Mouse (Mus musculus) C2C12 (cell line): ENCODE results near the gene Tyw1. TPM values are rescaled to one million over a fixed set of nuclear protein-coding genes. Genes with fewer than 3 reads are reported as not detected.

Experiments used
- H3K27me3 ChIP-seq: one replicate; pipeline ENCODE4 v1.6.1; 2011; ENCODE audit not compliant: control insufficient read depth, insufficient read depth, insufficient read length
- H3K36me3 ChIP-seq: one replicate; pipeline ENCODE4 v1.6.1; 2011; ENCODE audit not compliant: control insufficient read depth, insufficient read depth
- H3K4me3 ChIP-seq: one replicate; pipeline ENCODE4 v1.5.1; 2011; ENCODE audit warnings: mild to moderate bottlenecking, control low read depth; ENCODE audit not compliant: poor library complexity, insufficient read depth, severe bottlenecking
- H3K79me2 ChIP-seq: one replicate; pipeline ENCODE4 v1.6.1; 2011; ENCODE audit not compliant: control insufficient read depth, insufficient read depth
- H3K79me3 ChIP-seq: one replicate; pipeline ENCODE4 v1.6.1; 2011; ENCODE audit warnings: low read depth, control low read depth
- H3ac ChIP-seq: one replicate; pipeline ENCODE3; 2011; ENCODE audit warnings: low read depth; ENCODE audit not compliant: control insufficient read depth, insufficient read length
- CEBPB ChIP-seq: IDR thresholded peaks from one replicate; pipeline ENCODE4 v1.6.1; 2011; ENCODE audit warnings: low read depth, mild to moderate bottlenecking, control low read depth, moderate library complexity
- CTCF ChIP-seq: IDR thresholded peaks from one replicate; pipeline ENCODE4 v1.5.1; 2011; ENCODE audit not compliant: control insufficient read depth, insufficient read depth, insufficient read length
- FOSL1 ChIP-seq: IDR thresholded peaks from one replicate; pipeline ENCODE4 v1.8.0; 2011; ENCODE audit warnings: mild to moderate bottlenecking, low read length; ENCODE audit not compliant: poor library complexity, insufficient read depth, severe bottlenecking
- MAX ChIP-seq: IDR thresholded peaks from one replicate; pipeline ENCODE4 v1.6.1; 2011; ENCODE audit warnings: mild to moderate bottlenecking, control low read depth
- MYOD1 ChIP-seq: IDR thresholded peaks from one replicate; pipeline ENCODE4 v1.6.1; 2011; ENCODE audit warnings: low read depth; ENCODE audit not compliant: control insufficient read depth, insufficient read length
- MYOG ChIP-seq: IDR thresholded peaks from one replicate; pipeline ENCODE4 v1.6.1; 2011; ENCODE audit not compliant: control insufficient read depth, insufficient read length; ENCODE audit errors: extremely low read depth
- USF1 ChIP-seq: IDR thresholded peaks from one replicate; pipeline ENCODE4 v1.6.1; 2011; ENCODE audit warnings: low read depth, mild to moderate bottlenecking, control low read depth, moderate library complexity
- polyA plus RNA-seq: library from polyadenylated mRNA; unstranded; fragments of >200 nt; fragmentation: generic; extraction: Trizol; gene quantifications from one replicate; pipeline ENCODE4 v1.2.1, GENCODE M21; 2012; ENCODE audit warnings: missing spikeins

The Tyw1 gene
- polyA plus RNA-seq, 1 experiment, result 24.2 TPM

GRCm38 (mm10) chr5:130288106-130288505 lies 32.7 kb downstream of the Tyw1 start:
- TF ChIP-seq MAX, result no peak
- no peak for TF ChIP-seq USF1
- TF ChIP-seq CEBPB, result no peak
- no peak for TF ChIP-seq MYOG
- TF ChIP-seq MYOD1, result no peak
- TF ChIP-seq FOSL1, result no peak
- TF ChIP-seq CTCF, result no peak
- Histone ChIP-seq H3K4me3 (no peak overlapping the region), H3K36me3 (peaks cover 25% of the 10 kb centered on the region), H3K79me3 (no peaks in the 10 kb centered on the region), H3K27me3 (no peaks in the 10 kb centered on the region), H3K79me2 (no peaks in the 10 kb centered on the region), H3ac (no peak overlapping the region)

- H3ac ChIP-seq, result no peak overlapping the region
- H3K36me3 ChIP-seq, result peaks cover 13% of the 10 kb centered on the region
- no peaks in the 10 kb centered on the region for H3K79me2 ChIP-seq
- H3K27me3 ChIP-seq, result no peaks in the 10 kb centered on the region
- H3K4me3 ChIP-seq, result no peak overlapping the region
- no peaks in the 10 kb centered on the region for H3K79me3 ChIP-seq
- TF ChIP-seq CEBPB (no peak), USF1 (no peak), MYOG (no peak), CTCF (no peak), MYOD1 (no peak), MAX (no peak)
Measured at GRCm38 (mm10) chr5:130290242-130290641, 34.8 kb downstream of the Tyw1 start.

- H3ac ChIP-seq, result no peak overlapping the region
- no peaks in the 10 kb centered on the region for H3K27me3 ChIP-seq
- H3K79me2 ChIP-seq, result no peaks in the 10 kb centered on the region
- no peak for TF ChIP-seq USF1
- TF ChIP-seq MYOG, result no peak
- no peak for TF ChIP-seq CTCF
- no peak for TF ChIP-seq MYOD1
- TF ChIP-seq FOSL1, result no peak
- TF ChIP-seq MAX, result no peak
- no peak for TF ChIP-seq CEBPB
- peaks cover 13% of the 10 kb centered on the region for H3K36me3 ChIP-seq
- H3K79me3 ChIP-seq, result no peaks in the 10 kb centered on the region
- H3K4me3 ChIP-seq, result no peak overlapping the region
Measured at GRCm38 (mm10) chr5:130290775-130291174, 35.4 kb downstream of the Tyw1 start.

GRCm38 (mm10) chr5:130292976-130293375 lies 37.6 kb downstream of the Tyw1 start:
- Histone ChIP-seq H3K79me2 (no peaks in the 10 kb centered on the region), H3K27me3 (no peaks in the 10 kb centered on the region), H3K79me3 (no peaks in the 10 kb centered on the region), H3ac (no peak overlapping the region), H3K36me3 (peaks cover 19% of the 10 kb centered on the region), H3K4me3 (no peak overlapping the region)
- no peak for TF ChIP-seq CEBPB
- no peak for TF ChIP-seq MYOD1
- no peak for TF ChIP-seq MYOG

- no peak overlapping the region for H3ac ChIP-seq
- no peak overlapping the region for H3K4me3 ChIP-seq
- H3K79me3 ChIP-seq, result no peaks in the 10 kb centered on the region
- peaks cover 28% of the 10 kb centered on the region for H3K36me3 ChIP-seq
- H3K27me3 ChIP-seq, result no peaks in the 10 kb centered on the region
- no peaks in the 10 kb centered on the region for H3K79me2 ChIP-seq
- TF ChIP-seq FOSL1, result no peak
- no peak for TF ChIP-seq USF1
- TF ChIP-seq MYOD1, result no peak
Measured at GRCm38 (mm10) chr5:130293941-130294340, 38.5 kb downstream of the Tyw1 start.

DNA sequence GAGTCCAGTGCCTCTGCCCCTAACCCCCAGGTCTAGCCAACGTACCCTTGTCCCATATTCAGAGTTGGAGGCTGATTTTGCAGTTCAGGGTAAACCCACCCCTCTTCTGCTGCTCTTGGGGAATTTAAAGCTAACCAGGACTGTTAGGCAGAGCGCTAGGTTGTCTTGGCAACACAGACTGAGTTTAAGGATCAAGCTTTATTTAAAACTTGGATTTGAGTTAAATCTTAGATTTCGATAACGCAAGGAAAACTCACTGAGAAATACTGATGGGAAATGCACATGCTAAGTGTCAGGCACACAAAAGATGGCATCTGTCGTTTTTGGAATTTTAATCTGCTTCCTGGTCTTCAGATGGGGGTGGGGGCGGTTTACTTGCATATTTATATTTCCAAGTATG lies 39.2 kb downstream of the Tyw1 start:
- H3ac ChIP-seq, result no peak overlapping the region
- no peak for TF ChIP-seq CTCF
- TF ChIP-seq MAX, result no peak
- TF ChIP-seq CEBPB, result no peak
- TF ChIP-seq MYOG, result no peak
- no peak for TF ChIP-seq USF1
- no peak for TF ChIP-seq MYOD1
- no peak for TF ChIP-seq FOSL1

More for the DNA sequence above, 39.2 kb downstream of the Tyw1 start:
- H3K36me3 ChIP-seq, result peaks cover 29% of the 10 kb centered on the region
- H3K4me3 ChIP-seq, result no peak overlapping the region
- no peaks in the 10 kb centered on the region for H3K79me2 ChIP-seq
- no peaks in the 10 kb centered on the region for H3K27me3 ChIP-seq
- H3K79me3 ChIP-seq, result no peaks in the 10 kb centered on the region
